Mouse (Mus musculus) MEL (cell line): ENCODE data around the gene Lemd1. TPM values are rescaled to one million over a fixed set of nuclear protein-coding genes. Genes with fewer than 3 reads are reported as not detected.

ENCODE experiments used
- DNase-seq: peaks from one replicate; pipeline ENCODE4 v3.0.0; 2011; ENCODE audit warnings: low read depth, low spot score
- H3K27ac ChIP-seq: 2 replicates; pipeline ENCODE4 v1.5.1; 2012; ENCODE audit warnings: low read depth, mild to moderate bottlenecking, control low read depth, low read length, moderate library complexity; ENCODE audit not compliant: control insufficient read depth
- H3K27me3 ChIP-seq, 2 experiments: fragments of 150-350 bp in 1 of 2; sonication (generic) in 1 of 2; 2 replicates each; pipeline ENCODE4 v1.6.1; 2012; ENCODE audit warnings: low read length in 2 of 2, mild to moderate bottlenecking in 2 of 2, improper control_type of control experiment in 1 of 2, moderate library complexity in 1 of 2; ENCODE audit not compliant: insufficient read depth in 2 of 2, control insufficient read depth in 1 of 2
- H3K36me3 ChIP-seq, 2 experiments: 2 replicates each; pipeline ENCODE4 v1.6.1; 2012 to 2014; ENCODE audit warnings: low read length in 2 of 2, improper control_type of control experiment in 1 of 2, inconsistent platforms in 1 of 2, mild to moderate bottlenecking in 1 of 2; ENCODE audit not compliant: insufficient read depth in 2 of 2, control insufficient read depth in 1 of 2
- H3K4me1 ChIP-seq, 2 experiments: fragments of 150-350 bp in 1 of 2; sonication (generic) in 1 of 2; 2 replicates each; pipeline ENCODE4 v1.6.1; 2012; ENCODE audit warnings: low read length in 2 of 2, improper control_type of control experiment in 1 of 2, mild to moderate bottlenecking in 1 of 2; ENCODE audit not compliant: insufficient read depth in 2 of 2, control insufficient read depth in 1 of 2
- H3K4me3 ChIP-seq, 2 experiments: fragments of 150-350 bp in 1 of 2; sonication (generic) in 1 of 2; 2 replicates each; pipeline ENCODE4 v1.5.1; 2012; ENCODE audit warnings: low read depth in 2 of 2, low read length in 2 of 2, mild to moderate bottlenecking in 2 of 2, moderate library complexity in 2 of 2, control low read depth in 1 of 2, improper control_type of control experiment in 1 of 2; ENCODE audit not compliant: control insufficient read depth in 1 of 2, insufficient read depth in 1 of 2
- H3K79me2 ChIP-seq: 2 replicates; pipeline ENCODE4 v1.6.1; 2012; ENCODE audit warnings: mild to moderate bottlenecking, low read length, moderate library complexity; ENCODE audit not compliant: control insufficient read depth, poor library complexity, insufficient read depth
- H3K9ac ChIP-seq: 2 replicates; pipeline ENCODE4 v1.6.1; 2012; ENCODE audit warnings: low read depth, mild to moderate bottlenecking, control low read depth, low read length, moderate library complexity; ENCODE audit not compliant: control insufficient read depth, poor library complexity, severe bottlenecking
- H3K9me3 ChIP-seq: fragments of 150-350 bp; sonication (generic); replicated peaks from 2 replicates; pipeline ENCODE4 v1.6.1; 2012; ENCODE audit warnings: mild to moderate bottlenecking, low read length, improper control_type of control experiment, moderate library complexity; ENCODE audit not compliant: insufficient read depth
- CHD1 ChIP-seq: IDR thresholded peaks from 2 replicates; pipeline ENCODE4 v1.6.1; 2012; ENCODE audit warnings: low read depth, mild to moderate bottlenecking, inconsistent platforms, low read length, improper control_type of control experiment
- CHD2 ChIP-seq: IDR thresholded peaks from 2 replicates; pipeline ENCODE4 v1.6.1; 2011; ENCODE audit warnings: low read length, improper control_type of control experiment
- E2F4 ChIP-seq: IDR thresholded peaks from 2 replicates; pipeline ENCODE4 v1.6.1; 2011; ENCODE audit warnings: low read depth, low read length, improper control_type of control experiment, borderline replicate concordance
- ELF1 ChIP-seq: IDR thresholded peaks from 2 replicates; pipeline ENCODE4 v1.6.1; 2014; ENCODE audit warnings: low read depth, mild to moderate bottlenecking, inconsistent platforms, low read length, improper control_type of control experiment, moderate library complexity
- EP300 ChIP-seq, 2 experiments: IDR thresholded peaks; 2 replicates each; pipeline ENCODE4 v1.6.1; 2011; ENCODE audit warnings: improper control_type of control experiment in 2 of 2, low read length in 2 of 2, low read depth in 1 of 2, mild to moderate bottlenecking in 1 of 2
- ETS1 ChIP-seq: IDR thresholded peaks from 2 replicates; pipeline ENCODE4 v1.6.1; 2012; ENCODE audit warnings: low read depth, mild to moderate bottlenecking, inconsistent platforms, low read length, improper control_type of control experiment, moderate library complexity
- JUND ChIP-seq: IDR thresholded peaks from 2 replicates; pipeline ENCODE4 v1.6.1; 2011; ENCODE audit warnings: low read depth, mild to moderate bottlenecking, improper control_type of control experiment, low read length
- MAFK ChIP-seq: IDR thresholded peaks from 2 replicates; pipeline ENCODE4 v1.6.1; 2011; ENCODE audit warnings: low read depth, mild to moderate bottlenecking, low read length, improper control_type of control experiment, borderline replicate concordance
- MAX ChIP-seq: IDR thresholded peaks from 2 replicates; pipeline ENCODE4 v1.6.1; 2011; ENCODE audit warnings: low read length, improper control_type of control experiment
- MAZ ChIP-seq: IDR thresholded peaks from 2 replicates; pipeline ENCODE4 v1.6.1; 2012; ENCODE audit warnings: low read depth, mild to moderate bottlenecking, inconsistent platforms, low read length, improper control_type of control experiment
- MYC ChIP-seq: IDR thresholded peaks from 2 replicates; pipeline ENCODE4 v1.6.1; 2011; ENCODE audit warnings: low read depth, mild to moderate bottlenecking, low read length, improper control_type of control experiment, moderate library complexity
- NELFE ChIP-seq: IDR thresholded peaks from 2 replicates; pipeline ENCODE4 v1.6.1; 2011; ENCODE audit warnings: low read depth, low read length, improper control_type of control experiment
- NRF1 ChIP-seq: IDR thresholded peaks from 2 replicates; pipeline ENCODE4 v1.6.1; 2014; ENCODE audit warnings: low read depth, mild to moderate bottlenecking, inconsistent platforms, low read length, improper control_type of control experiment, moderate library complexity; ENCODE audit not compliant: poor library complexity, insufficient read depth, severe bottlenecking
- POLR2AphosphoS2 ChIP-seq: IDR thresholded peaks from 2 replicates; pipeline ENCODE4 v1.6.1; 2011; ENCODE audit warnings: low read length, improper control_type of control experiment
- POLR2AphosphoS5 ChIP-seq: IDR thresholded peaks from 2 replicates; pipeline ENCODE4 v1.6.1; 2012; ENCODE audit warnings: low read depth, borderline replicate concordance, mild to moderate bottlenecking, inconsistent platforms, low read length, moderate library complexity, mixed read lengths
- TAL1 ChIP-seq: IDR thresholded peaks from 2 replicates; pipeline ENCODE4 v1.6.1; 2012; ENCODE audit warnings: mild to moderate bottlenecking, inconsistent platforms, low read length, moderate library complexity, mixed read lengths
- TCF12 ChIP-seq: IDR thresholded peaks from 2 replicates; pipeline ENCODE4 v1.6.1; 2014; ENCODE audit warnings: low read depth, mild to moderate bottlenecking, inconsistent platforms, low read length, improper control_type of control experiment, moderate library complexity
- UBTF ChIP-seq: IDR thresholded peaks from 2 replicates; pipeline ENCODE4 v1.6.1; 2012; ENCODE audit warnings: low read depth, mild to moderate bottlenecking, inconsistent platforms, low read length, improper control_type of control experiment, moderate library complexity, borderline replicate concordance; ENCODE audit not compliant: insufficient read depth
- ZC3H11A ChIP-seq: IDR thresholded peaks from 2 replicates; pipeline ENCODE4 v1.6.1; 2012; ENCODE audit warnings: low read depth, mild to moderate bottlenecking, inconsistent platforms, low read length, improper control_type of control experiment
- ZKSCAN1 ChIP-seq: IDR thresholded peaks from 2 replicates; pipeline ENCODE4 v1.6.1; 2012; ENCODE audit warnings: low read depth, mild to moderate bottlenecking, inconsistent platforms, low read length, improper control_type of control experiment, moderate library complexity
- ZMIZ1 ChIP-seq: IDR thresholded peaks from 2 replicates; pipeline ENCODE4 v1.6.1; 2012; ENCODE audit warnings: low read depth, mild to moderate bottlenecking, inconsistent platforms, low read length, improper control_type of control experiment, moderate library complexity
- ZNF384 ChIP-seq: IDR thresholded peaks from 2 replicates; pipeline ENCODE4 v1.6.1; 2012; ENCODE audit warnings: low read depth, mild to moderate bottlenecking, inconsistent platforms, low read length, improper control_type of control experiment
- polyA plus RNA-seq, 2 experiments: library from polyadenylated mRNA; stranded (reverse) in 1 of 2; unstranded in 1 of 2; fragments of >175 nt in 1 of 2; fragments of >200 nt in 1 of 2; gene quantifications; 2 replicates each; pipeline versions ENCODE4 v1.2.1 to v1.2.4; 2012; ENCODE audit warnings: low replicate concordance in 2 of 2, low read depth in 1 of 2; ENCODE audit not compliant: insufficient read length in 2 of 2, insufficient read depth in 1 of 2, missing spikeins in 1 of 2
- total RNA-seq: library from RNA; depleted of rRNA; stranded (reverse); fragments of 300-350 nt; gene quantifications from 2 replicates; pipeline ENCODE4 v1.2.3, GENCODE M21; 2012

Gene Lemd1
- total and polyA plus RNA-seq, 3 experiments, result not detected

GRCm38 (mm10) chr1:132201936-132202335, 10.7 kb downstream of the Lemd1 start:
- Histone ChIP-seq H3K9ac (no peak overlapping the region), H3K4me3 (no peak overlapping the region), H3K27ac (no peak overlapping the region), H3K79me2 (no peaks in the 10 kb centered on the region), H3K27me3 (peaks cover 31 to 42% of the 10 kb centered on the region in 2 experiments), H3K36me3 (no peaks in the 10 kb centered on the region), H3K9me3 (no peaks in the 10 kb centered on the region), H3K4me1 (no peaks in the 10 kb centered on the region)
- no peak for DNase-seq
- TF ChIP-seq TAL1, result no peak
- TF ChIP-seq ZC3H11A, result no peak
- no peak for TF ChIP-seq ZNF384
- no peak for TF ChIP-seq ZKSCAN1

GRCm38 (mm10) chr1:132202771-132203170, 11.5 kb downstream of the Lemd1 start:
- H3K4me3 ChIP-seq, result no peak overlapping the region
- no peak overlapping the region for H3K27ac ChIP-seq
- H3K9ac ChIP-seq, result no peak overlapping the region
- H3K27me3 ChIP-seq, result peaks cover 28 to 43% of the 10 kb centered on the region in 2 experiments
- H3K79me2 ChIP-seq, result no peaks in the 10 kb centered on the region
- TF ChIP-seq NRF1 (no peak), MAX (no peak), ETS1 (no peak), MAZ (no peak), POLR2AphosphoS5 (no peak), ELF1 (no peak)
- H3K9me3 ChIP-seq, result no peaks in the 10 kb centered on the region
- no peak for DNase-seq
- no peaks in the 10 kb centered on the region for H3K4me1 ChIP-seq
- H3K36me3 ChIP-seq, result no peaks in the 10 kb centered on the region

GRCm38 (mm10) chr1:132205958-132206357, 14.7 kb downstream of the Lemd1 start:
- Histone ChIP-seq H3K27ac (no peak overlapping the region), H3K9ac (no peak overlapping the region), H3K79me2 (no peaks in the 10 kb centered on the region), H3K36me3 (no peaks in the 10 kb centered on the region), H3K27me3 (peaks cover 34 to 37% of the 10 kb centered on the region in 2 experiments), H3K4me3 (no peak overlapping the region)
- TF ChIP-seq UBTF (no peak), MYC (no peak), POLR2AphosphoS5 (no peak), ZC3H11A (no peak), JUND (no peak), MAFK (no peak), MAX (no peak), POLR2AphosphoS2 (no peak), ELF1 (no peak), EP300 (IDR thresholded peaks at IDR 0.05; ENCODE audit: low read depth in 1 of 2, low read length in 2 of 2) (no peak), MAZ (no peak), CHD2 (no peak), ZNF384 (no peak), NRF1 (no peak), TCF12 (no peak), NELFE (no peak), ZMIZ1 (no peak), E2F4 (no peak), CHD1 (no peak)
- TF ChIP-seq, all 39 proteins: peak for 0
- Histone ChIP-seq H3K9me3 (no peaks in the 10 kb centered on the region), H3K4me1 (no peaks in the 10 kb centered on the region)
- DNase-seq, result no peak
